Mouse (Mus musculus) heart, embryonic 12.5 days (tissue): ENCODE measurements around the gene Zranb3. TPM values are rescaled to one million over a fixed set of nuclear protein-coding genes. Genes with fewer than 3 reads are reported as not detected.

Source experiments
- ATAC-seq: fragments of 200-750 bp; cut with Nextera tagmentation; 2 replicates; pipeline ENCODE4 v1.8.0; 2017; ENCODE audit warnings: moderate TSS enrichment, moderate library complexity; ENCODE audit not compliant: insufficient number of reproducible peaks, low FRiP score
- H3K27ac ChIP-seq: fragments of 300-500 bp; sonication (generic); 2 replicates; pipeline ENCODE4 v1.5.1; 2016; ENCODE audit warnings: mild to moderate bottlenecking, moderate library complexity; ENCODE audit not compliant: poor library complexity, severe bottlenecking
- H3K27me3 ChIP-seq: fragments of 300-500 bp; sonication (generic); replicated peaks from 2 replicates; pipeline ENCODE4 v1.6.1; 2016; ENCODE audit warnings: mild to moderate bottlenecking, moderate library complexity
- H3K36me3 ChIP-seq: fragments of 300-500 bp; sonication (generic); 2 replicates; pipeline ENCODE4 v1.6.1; 2016; ENCODE audit warnings: mild to moderate bottlenecking, moderate library complexity
- H3K4me1 ChIP-seq: fragments of 300-500 bp; sonication (generic); replicated peaks from 2 replicates; pipeline ENCODE4 v1.6.1; 2016; ENCODE audit warnings: mild to moderate bottlenecking
- H3K4me2 ChIP-seq: fragments of 300-500 bp; sonication (generic); 2 replicates; pipeline ENCODE4 v1.6.1; 2016; ENCODE audit warnings: mild to moderate bottlenecking, moderate library complexity
- H3K4me3 ChIP-seq: fragments of 300-500 bp; sonication (generic); 2 replicates; pipeline ENCODE4 v1.5.1; 2016; ENCODE audit warnings: mild to moderate bottlenecking
- H3K9ac ChIP-seq: fragments of 300-500 bp; sonication (generic); 2 replicates; pipeline ENCODE4 v1.6.1; 2016; ENCODE audit warnings: mild to moderate bottlenecking, moderate library complexity
- H3K9me3 ChIP-seq: fragments of 300-500 bp; sonication (generic); replicated peaks from 2 replicates; pipeline ENCODE4 v1.6.1; 2016; ENCODE audit warnings: mild to moderate bottlenecking, moderate library complexity
- WGBS: fragments of 180-500 bp; shearing (Covaris S2); methylation state at CpG from one replicate; pipeline ENCODE4 v1.1.7; 2016; 5-methylcytosine and 5-hydroxymethylcytosine counted together
- polyA plus RNA-seq: library from polyadenylated mRNA; unstranded; fragments of >200 nt; fragmentation: Nextera tagmentation; extraction: Ambion mirVana; gene quantifications from 2 replicates; pipeline ENCODE4 v1.2.1, GENCODE M21; 2016

Gene Zranb3
- polyA plus RNA-seq, 1 experiment from 2014 or later = 7.6 TPM

DNA sequence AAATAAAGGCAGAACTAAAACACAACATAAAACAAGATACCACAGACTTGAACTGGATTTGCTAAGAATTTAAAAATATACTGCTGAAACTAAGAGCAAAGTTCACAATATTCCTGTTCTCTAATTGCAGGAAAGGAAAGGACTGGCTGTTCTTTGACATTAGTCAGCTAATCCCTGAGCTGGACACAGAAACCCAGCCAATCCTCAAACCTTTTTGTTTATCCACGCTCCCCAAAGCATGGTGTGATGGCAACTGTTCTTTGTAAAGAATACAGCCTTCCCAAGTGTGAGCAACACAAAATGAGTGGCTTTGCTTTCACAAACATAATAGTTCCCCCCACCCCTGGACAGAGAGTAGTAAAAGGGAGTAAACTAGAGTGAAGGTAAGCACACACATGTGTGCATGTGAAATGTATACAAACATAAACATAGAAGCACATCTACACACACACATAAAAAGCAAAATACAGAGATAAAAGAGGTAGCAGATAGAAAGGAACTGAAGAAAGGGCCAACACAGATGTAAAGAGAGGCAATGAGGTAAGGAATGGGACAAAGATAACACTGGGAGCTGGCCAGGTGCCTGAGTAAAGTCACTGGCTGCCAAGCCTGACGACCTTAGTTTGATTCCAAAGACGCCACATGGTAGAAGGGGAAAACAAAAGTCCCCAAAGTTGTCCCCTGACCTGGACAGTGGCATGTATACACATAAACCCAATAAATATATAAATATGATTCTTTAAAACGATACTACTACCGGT, 21.7 kb downstream of the Zranb3 start:
- H3K27ac ChIP-seq = 0 out of 2 replicates have a peak overlapping the region, but pooled peaks have one; percentile 51
- no peak overlapping the region for H3K4me3 ChIP-seq
- H3K9ac ChIP-seq = no peak overlapping the region
- ATAC-seq = peak; percentile 55; the same call in 1 of the 2 replicates
- H3K4me1 ChIP-seq = peaks cover 14% of the 10 kb centered on the region
- no peaks in the 10 kb centered on the region for H3K27me3 ChIP-seq
- 65% methylated on average over 5 of the region's 5 CpGs for WGBS
- no peaks in the 10 kb centered on the region for H3K9me3 ChIP-seq
- 0 out of 2 replicates have a peak, but pooled peaks cover 2% of the 10 kb centered on the region for H3K36me3 ChIP-seq
- no peak overlapping the region for H3K4me2 ChIP-seq

DNA sequence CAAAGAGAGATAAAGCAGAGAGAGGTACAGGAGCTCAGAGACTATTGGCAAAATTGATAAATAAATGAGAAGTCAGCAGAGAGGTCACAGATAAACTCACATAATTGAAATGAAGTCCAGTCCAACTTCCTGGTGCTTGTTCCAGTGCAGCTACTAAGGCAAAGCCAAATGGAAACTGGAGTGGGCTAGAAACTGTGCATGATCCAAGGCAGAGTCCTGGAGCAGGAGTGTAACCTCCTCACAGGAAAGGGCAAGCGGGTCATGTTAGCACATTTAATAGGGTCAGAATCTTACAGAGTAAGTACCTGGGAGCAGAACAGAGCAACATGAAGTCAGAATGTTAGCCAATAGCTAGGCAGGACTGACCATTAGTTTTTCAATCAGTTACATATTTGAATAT, 24.2 kb downstream of the Zranb3 start:
- Histone ChIP-seq H3K27me3 (no peaks in the 10 kb centered on the region), H3K4me2 (no peak overlapping the region), H3K4me3 (no peak overlapping the region), H3K9ac (no peak overlapping the region), H3K27ac (no peak overlapping the region), H3K4me1 (peaks cover 10% of the 10 kb centered on the region), H3K9me3 (no peaks in the 10 kb centered on the region), H3K36me3 (peaks cover 2% of the 10 kb centered on the region; the same call in 1 of the 2 replicates)
- WGBS = 89% methylated on average over 1 of the region's 1 CpGs
- no peak for ATAC-seq

DNA sequence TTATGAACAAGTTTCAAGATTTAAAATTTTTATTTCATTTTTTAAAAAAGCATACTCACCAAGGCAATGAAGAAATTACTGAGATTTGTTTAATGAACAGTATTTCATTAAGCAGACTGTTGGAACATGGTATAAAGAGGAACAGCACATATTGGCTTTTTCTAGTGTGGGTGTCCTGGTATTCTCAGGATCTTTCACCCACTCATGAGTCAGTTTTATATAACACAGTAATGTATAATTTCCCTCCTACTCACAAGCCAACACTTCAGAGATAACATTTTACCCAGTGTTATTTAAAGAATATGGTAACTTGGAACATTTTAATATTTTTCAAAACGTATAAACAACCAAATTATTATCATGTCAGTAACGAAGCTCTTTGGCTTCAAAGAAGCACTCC, 25.1 kb downstream of the Zranb3 start:
- Histone ChIP-seq H3K4me2 (no peak overlapping the region), H3K27ac (no peak overlapping the region), H3K27me3 (no peaks in the 10 kb centered on the region), H3K36me3 (peaks cover 2% of the 10 kb centered on the region; the same call in 1 of the 2 replicates), H3K4me1 (peaks cover 7% of the 10 kb centered on the region), H3K9me3 (no peaks in the 10 kb centered on the region), H3K4me3 (no peak overlapping the region), H3K9ac (no peak overlapping the region)
- 91% methylated on average over 2 of the region's 2 CpGs for WGBS
- ATAC-seq = no peak

- Histone ChIP-seq H3K9ac (no peak overlapping the region), H3K36me3 (peaks cover 2% of the 10 kb centered on the region; the same call in 1 of the 2 replicates), H3K4me3 (no peak overlapping the region), H3K4me2 (no peak overlapping the region), H3K27ac (no peak overlapping the region), H3K4me1 (peaks cover 5% of the 10 kb centered on the region), H3K27me3 (no peaks in the 10 kb centered on the region), H3K9me3 (no peaks in the 10 kb centered on the region)
- ATAC-seq = no peak
- 85% methylated on average over 8 of the region's 8 CpGs for WGBS
Observed at GRCm38 (mm10) chr1:128076791-128077479, 25.9 kb downstream of the Zranb3 start.

- no peak overlapping the region for H3K4me3 ChIP-seq
- 91% methylated on average over 6 of the region's 6 CpGs for WGBS
- H3K27ac ChIP-seq = no peak overlapping the region
Observed at GRCm38 (mm10) chr1:128073051-128073450, 29.8 kb downstream of the Zranb3 start.

DNA sequence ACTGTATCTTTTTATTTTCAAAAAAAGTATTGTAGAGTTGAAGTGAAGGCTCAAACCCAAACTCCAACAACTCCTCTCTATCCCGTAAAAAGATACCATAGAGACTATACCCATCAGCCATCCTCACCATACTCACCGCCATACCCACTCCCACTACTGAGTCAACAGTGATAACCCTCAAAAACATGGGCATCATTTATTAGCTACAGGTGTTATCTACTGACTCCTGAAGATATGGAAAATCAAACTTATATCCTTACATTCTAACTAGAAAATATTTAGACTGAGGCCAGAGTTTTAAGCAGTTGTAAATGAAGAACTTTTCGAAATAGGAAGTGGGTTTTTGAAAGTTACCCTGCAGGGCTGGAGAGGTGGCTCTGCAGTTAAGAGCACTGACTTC, 32.8 kb downstream of the Zranb3 start:
- Histone ChIP-seq H3K9me3 (peaks cover 4% of the 10 kb centered on the region; the same call in 1 of the 2 replicates), H3K9ac (no peak overlapping the region), H3K27ac (no peak overlapping the region), H3K4me1 (0 out of 2 replicates have a peak, but pooled peaks cover 3% of the 10 kb centered on the region), H3K4me3 (no peak overlapping the region), H3K4me2 (no peak overlapping the region), H3K36me3 (no peaks in the 10 kb centered on the region; the same call in 1 of the 2 replicates), H3K27me3 (no peaks in the 10 kb centered on the region)
- ATAC-seq = no peak
- 90% methylated on average over 3 of the region's 3 CpGs for WGBS

More at GRCm38 (mm10) chr1:128073051-128073450, 29.8 kb downstream of the Zranb3 start:
- Histone ChIP-seq H3K4me2 (no peak overlapping the region), H3K4me1 (0 out of 2 replicates have a peak, but pooled peaks cover 3% of the 10 kb centered on the region), H3K27me3 (no peaks in the 10 kb centered on the region), H3K9ac (no peak overlapping the region), H3K9me3 (no peaks in the 10 kb centered on the region), H3K36me3 (no peaks in the 10 kb centered on the region; the same call in 1 of the 2 replicates)
- ATAC-seq = no peak

DNA sequence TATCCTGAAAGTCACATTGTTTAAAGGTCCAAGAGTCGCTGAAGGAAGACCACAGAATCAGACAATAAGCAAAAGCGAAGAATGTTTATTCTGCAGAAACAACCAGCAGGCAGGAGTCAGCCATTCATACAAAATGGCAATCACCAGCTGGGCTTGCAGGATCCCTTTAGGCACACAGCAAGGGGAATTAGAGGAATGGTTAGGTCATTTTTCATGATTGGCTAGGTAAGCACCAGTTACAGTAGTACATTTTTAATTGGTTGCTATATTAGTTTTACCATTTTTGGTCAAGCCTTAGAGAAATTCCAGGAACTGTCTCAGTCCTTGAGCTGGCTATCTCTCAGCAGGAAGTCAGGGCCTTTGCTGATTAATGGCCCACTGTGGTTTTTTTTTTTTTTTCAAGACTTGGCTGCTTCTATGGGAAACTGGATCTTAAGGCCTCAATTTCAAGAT, 33.9 kb downstream of the Zranb3 start:
- WGBS = 59% methylated on average over 2 of the region's 2 CpGs
- no peak overlapping the region for H3K27ac ChIP-seq
- H3K27me3 ChIP-seq = no peaks in the 10 kb centered on the region
- H3K9ac ChIP-seq = no peak overlapping the region
- no peaks in the 10 kb centered on the region; the same call in 1 of the 2 replicates for H3K36me3 ChIP-seq
- no peak overlapping the region for H3K4me2 ChIP-seq
- 0 out of 2 replicates have a peak, but pooled peaks cover 9% of the 10 kb centered on the region for H3K4me1 ChIP-seq
- no peak overlapping the region for H3K4me3 ChIP-seq
- peaks cover 4% of the 10 kb centered on the region; the same call in 1 of the 2 replicates for H3K9me3 ChIP-seq
- ATAC-seq = peak; percentile 55; the same call in 1 of the 2 replicates

DNA sequence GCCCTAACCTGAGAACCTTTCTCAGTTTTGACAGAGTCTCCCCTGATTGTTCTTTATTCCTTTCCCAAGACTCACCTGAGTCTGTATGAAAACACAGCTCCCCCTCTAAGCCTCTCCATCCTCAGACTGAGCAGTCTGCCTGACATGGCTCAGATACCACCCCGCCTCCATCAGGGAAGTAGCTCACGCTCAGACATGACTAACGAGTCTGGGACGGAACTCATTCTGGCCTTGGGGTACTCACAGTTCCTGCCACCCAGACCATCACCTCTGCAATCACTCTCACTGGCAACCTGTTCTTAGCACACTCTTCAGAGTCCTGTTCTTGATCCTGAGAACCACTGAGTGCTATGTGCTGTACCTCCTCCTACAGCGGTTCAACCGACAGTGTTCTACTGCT, 38.1 kb downstream of the Zranb3 start:
- no peak for ATAC-seq
- no peak overlapping the region for H3K27ac ChIP-seq
- 85% methylated on average over 6 of the region's 6 CpGs for WGBS
- H3K4me3 ChIP-seq = no peak overlapping the region
- H3K9ac ChIP-seq = no peak overlapping the region
- no peaks in the 10 kb centered on the region for H3K27me3 ChIP-seq
- 0 out of 2 replicates have a peak, but pooled peaks cover 12% of the 10 kb centered on the region for H3K4me1 ChIP-seq
- H3K9me3 ChIP-seq = peaks cover 4% of the 10 kb centered on the region; the same call in 1 of the 2 replicates
- H3K4me2 ChIP-seq = no peak overlapping the region
- H3K36me3 ChIP-seq = no peaks in the 10 kb centered on the region

- Histone ChIP-seq H3K27ac (no peak overlapping the region), H3K27me3 (no peaks in the 10 kb centered on the region), H3K4me2 (no peak overlapping the region), H3K9me3 (peaks cover 4% of the 10 kb centered on the region; the same call in 1 of the 2 replicates), H3K9ac (no peak overlapping the region), H3K4me1 (0 out of 2 replicates have a peak, but pooled peaks cover 9% of the 10 kb centered on the region), H3K4me3 (no peak overlapping the region), H3K36me3 (no peaks in the 10 kb centered on the region)
- ATAC-seq = no peak
- WGBS = 69% methylated on average over 1 of the region's 1 CpGs
Observed at GRCm38 (mm10) chr1:128062167-128062566, 40.7 kb downstream of the Zranb3 start.

DNA sequence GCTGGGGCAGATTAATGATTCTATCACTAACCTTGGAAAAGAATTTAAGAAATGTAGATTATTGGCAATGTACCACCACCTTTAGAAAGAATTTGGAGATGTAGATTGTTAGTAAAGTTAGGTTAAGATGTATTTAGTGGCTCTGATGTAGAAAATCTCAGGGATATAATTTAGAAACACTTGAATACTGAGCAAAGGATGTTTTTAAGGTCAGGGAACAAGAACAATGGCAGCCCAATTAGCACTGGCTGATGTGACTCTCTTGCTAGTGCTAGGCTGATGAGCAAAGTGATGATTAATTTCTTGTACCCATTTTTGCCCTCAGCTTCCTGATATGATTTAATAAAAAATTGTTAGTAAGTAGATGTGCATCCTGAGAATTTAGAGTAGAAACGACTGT, 41.4 kb downstream of the Zranb3 start:
- no peak overlapping the region for H3K27ac ChIP-seq
- H3K36me3 ChIP-seq = no peaks in the 10 kb centered on the region
- no peaks in the 10 kb centered on the region for H3K9me3 ChIP-seq
- no peak overlapping the region for H3K9ac ChIP-seq
- H3K27me3 ChIP-seq = no peaks in the 10 kb centered on the region
- no peak for ATAC-seq
- WGBS = 78% methylated on average over 1 of the region's 1 CpGs
- H3K4me3 ChIP-seq = no peak overlapping the region
- H3K4me2 ChIP-seq = no peak overlapping the region
- 0 out of 2 replicates have a peak, but pooled peaks cover 9% of the 10 kb centered on the region for H3K4me1 ChIP-seq
